Mouse (Mus musculus): ENCODE measurements around the gene Cacng2.
A peak's percentile ranks its signal among the peaks of the same experiment; 100 is the strongest.

Gene Cacng2

GRCm38 (mm10) chr15:78119704-78120103 lies at the start of gene Cacng2:
TSS of gene Cacng2 (minus strand) at chr15:78120028.
- peak; percentile 11 for DNase-seq (ENCODE audit: low read depth, low spot score)

DNA sequence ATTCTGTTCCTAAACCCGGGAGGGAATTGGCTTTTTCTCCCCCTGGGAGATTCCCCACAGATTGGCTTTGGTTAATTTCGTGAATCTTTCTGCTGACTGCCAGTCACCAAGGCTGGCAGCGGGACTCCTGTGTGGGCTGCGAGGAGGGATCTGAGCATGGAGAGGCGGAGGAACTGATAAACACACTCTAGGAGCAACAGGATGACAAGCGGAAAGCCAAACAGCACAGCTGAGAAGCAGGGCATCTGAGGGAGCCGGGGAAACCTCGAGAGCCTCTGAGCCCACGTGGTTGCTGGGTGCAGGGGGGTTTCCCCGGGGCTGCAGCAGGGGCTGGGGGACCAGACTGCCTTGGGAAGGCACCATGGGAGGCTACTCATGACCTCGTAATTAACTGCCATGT lies 49.7 kb upstream of the Cacng2 start:
- DNase-seq (ENCODE audit: low read depth, low spot score) = no peak

- DNase-seq (ENCODE audit: low read depth, low spot score) = no peak
Observed at GRCm38 (mm10) chr15:78165292-78165691, 45.5 kb upstream of the Cacng2 start.

- no peak for DNase-seq (ENCODE audit: low read depth, low spot score)
Observed at GRCm38 (mm10) chr15:78164466-78164865, 44.6 kb upstream of the Cacng2 start.

GRCm38 (mm10) chr15:78161946-78162345 lies 42.1 kb upstream of the Cacng2 start:
- DNase-seq (ENCODE audit: low read depth, low spot score) = no peak

DNA sequence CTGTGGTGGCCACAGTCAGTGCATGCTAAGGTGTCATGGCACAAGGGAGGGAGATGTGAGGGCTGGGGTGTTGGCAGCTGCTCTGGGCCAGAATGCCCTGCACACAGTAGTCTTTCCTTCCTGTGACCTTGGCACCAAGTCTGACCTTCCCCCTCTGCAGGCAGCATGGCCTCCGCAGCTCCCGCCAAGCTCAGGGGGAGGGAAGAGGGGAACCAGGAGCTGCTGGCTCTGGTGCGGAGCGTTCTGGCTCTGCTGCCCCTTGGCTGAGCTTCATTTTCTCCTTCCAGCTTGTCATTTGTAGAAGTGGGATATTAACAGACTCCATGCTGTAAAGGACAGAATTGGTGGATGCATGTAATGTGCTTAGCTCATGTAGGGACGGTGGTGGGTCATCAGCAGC lies 38.5 kb upstream of the Cacng2 start:
- DNase-seq (ENCODE audit: low read depth, low spot score) = no peak

DNA sequence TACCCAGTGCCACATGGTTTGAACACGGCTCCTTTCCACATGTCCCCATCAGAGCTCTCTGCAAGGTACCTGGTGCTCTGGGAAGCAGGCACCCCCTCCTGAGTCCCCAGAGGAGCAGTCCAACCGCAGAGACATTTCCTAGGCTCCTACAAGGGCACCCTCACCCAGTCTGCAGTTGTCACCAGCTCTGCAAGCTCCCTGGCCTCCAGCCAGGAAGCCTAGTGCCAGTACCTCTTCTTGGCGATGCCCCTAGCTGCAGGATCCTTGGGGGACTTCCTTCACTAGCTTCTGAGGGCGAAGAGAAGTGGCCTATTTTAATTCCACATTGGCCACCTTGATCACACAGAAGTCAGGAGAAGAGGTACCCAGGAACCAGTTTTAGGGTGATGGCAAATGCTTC lies 38.0 kb upstream of the Cacng2 start:
- no peak for DNase-seq (ENCODE audit: low read depth, low spot score)

DNA sequence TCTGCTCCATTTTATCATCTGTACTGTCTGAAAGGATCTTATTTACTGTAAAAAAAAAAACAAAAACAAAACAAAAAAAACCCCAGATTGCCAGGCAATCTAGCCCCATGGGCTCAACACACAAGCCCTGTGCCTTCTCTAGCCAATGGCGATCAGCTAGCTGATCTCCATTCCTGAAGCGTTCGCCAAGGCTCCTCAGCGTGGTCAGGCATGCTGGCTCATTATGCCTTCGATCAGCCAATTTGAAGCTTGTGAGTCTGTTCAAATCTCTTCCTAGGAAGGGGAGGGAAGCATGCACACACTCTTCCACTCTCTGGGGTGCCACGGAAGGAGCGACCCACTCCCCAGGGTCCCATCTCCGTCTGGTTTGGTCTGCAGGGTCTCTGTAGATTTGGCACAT lies 37.5 kb upstream of the Cacng2 start:
- no peak for DNase-seq (ENCODE audit: low read depth, low spot score)

- DNase-seq (ENCODE audit: low read depth, low spot score) = no peak
Observed at GRCm38 (mm10) chr15:78155421-78155820, 35.6 kb upstream of the Cacng2 start.

- DNase-seq (ENCODE audit: low read depth, low spot score) = no peak
Observed at GRCm38 (mm10) chr15:78153045-78153775, 33.4 kb upstream of the Cacng2 start.

GRCm38 (mm10) chr15:78148565-78148964 lies 28.7 kb upstream of the Cacng2 start:
- DNase-seq (ENCODE audit: low read depth, low spot score) = no peak

GRCm38 (mm10) chr15:78140226-78140625 lies 20.4 kb upstream of the Cacng2 start:
- no peak for DNase-seq (ENCODE audit: low read depth, low spot score)

GRCm38 (mm10) chr15:78134606-78135005 lies 14.8 kb upstream of the Cacng2 start:
- DNase-seq (ENCODE audit: low read depth, low spot score) = no peak

DNA sequence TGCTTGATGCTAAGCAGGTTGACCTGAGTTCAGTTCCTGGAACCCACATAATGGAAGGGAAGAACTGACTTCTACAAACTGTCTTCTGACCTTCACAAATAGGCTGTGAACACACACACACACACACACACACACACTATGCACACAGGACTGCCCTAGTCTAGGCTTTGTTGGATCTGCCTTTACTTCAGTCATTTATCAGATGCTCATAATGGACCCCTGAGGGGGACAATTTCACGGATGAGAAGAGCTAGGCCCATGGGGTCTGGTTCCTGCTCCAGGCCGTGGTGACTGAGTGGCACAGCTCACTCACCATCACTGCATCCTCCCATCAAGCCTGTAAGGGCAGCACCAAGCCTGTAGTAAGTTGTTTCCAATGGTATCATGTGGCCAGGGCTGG lies 13.6 kb upstream of the Cacng2 start:
- DNase-seq (ENCODE audit: low read depth, low spot score) = no peak

DNA sequence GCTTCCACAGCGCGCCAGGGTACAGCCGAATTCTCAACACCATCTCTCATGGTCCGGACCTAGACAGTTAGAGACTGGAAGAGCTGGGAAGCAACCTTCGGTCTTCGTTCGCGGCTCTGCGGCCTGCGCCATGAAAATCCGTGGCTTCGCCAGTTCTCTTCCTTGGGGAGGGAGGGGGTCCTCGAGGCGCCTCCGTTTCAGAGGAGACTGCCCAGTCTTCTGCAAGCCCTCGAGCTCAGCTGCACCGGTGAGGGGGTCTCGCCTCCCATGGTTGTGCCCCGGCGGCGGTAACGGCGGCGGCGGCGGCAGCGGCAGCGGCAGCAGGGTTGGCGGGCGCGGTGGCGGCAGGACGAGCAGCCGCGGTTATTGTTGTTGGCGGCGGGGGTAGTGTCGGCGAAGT lies 580 bp downstream of the Cacng2 start:
- no peak for DNase-seq (ENCODE audit: low read depth, low spot score)

DNA sequence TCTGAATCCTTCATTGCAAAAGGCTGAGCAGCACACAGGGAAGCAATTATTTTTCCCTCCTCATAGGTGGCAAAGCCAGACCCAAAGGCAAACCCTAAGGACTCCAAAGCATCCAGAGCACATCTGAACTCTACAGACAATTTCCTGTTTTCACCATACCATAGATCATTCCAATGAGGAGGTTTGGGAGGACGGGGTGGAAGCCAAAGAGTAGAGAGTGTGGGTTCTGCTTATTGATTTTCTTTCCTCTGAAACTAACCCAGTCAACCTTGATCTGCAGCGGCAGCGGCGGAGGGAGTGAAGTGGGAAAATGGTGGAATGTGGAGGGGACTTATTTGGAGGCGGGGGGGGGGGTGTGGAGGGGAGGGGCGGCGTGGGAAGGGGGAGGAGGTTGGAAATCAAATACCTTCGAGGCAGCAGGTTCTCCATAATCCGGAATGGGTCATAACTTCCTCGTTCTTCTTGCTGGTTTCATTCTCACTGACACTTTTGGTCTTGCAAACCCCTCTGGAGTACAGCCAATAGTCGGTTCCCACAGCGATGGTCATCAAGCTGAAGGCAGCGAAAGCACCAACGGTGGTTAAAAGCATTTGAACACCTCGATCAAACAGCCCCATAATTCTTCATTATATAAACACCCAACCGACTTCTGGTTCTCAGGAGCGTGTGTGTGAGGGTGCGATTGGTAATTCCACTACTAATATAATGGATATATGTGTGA lies 1.4 kb downstream of the Cacng2 start:
- no peak for DNase-seq (ENCODE audit: low read depth, low spot score)

DNA sequence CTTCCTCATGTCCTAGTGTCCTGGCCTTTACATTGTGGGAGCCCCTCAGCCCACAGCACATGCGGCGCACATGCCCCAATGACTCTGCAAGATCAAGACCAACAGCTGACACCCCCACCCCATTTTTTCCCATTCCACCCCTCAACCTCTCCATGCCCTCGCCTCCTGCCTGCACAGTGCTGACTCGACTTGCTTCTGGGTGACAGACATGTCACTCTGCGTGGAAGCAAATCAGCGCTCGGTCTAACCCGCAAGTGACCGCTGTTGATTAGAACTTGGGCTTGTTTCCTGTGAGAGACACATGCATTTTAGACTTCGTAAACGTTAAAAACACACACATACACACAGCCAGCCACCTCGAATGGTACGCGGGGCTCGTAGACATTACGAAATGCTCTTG lies 2.1 kb downstream of the Cacng2 start:
- DNase-seq (ENCODE audit: low read depth, low spot score) = no peak

GRCm38 (mm10) chr15:78116936-78117335 lies 2.9 kb downstream of the Cacng2 start:
- DNase-seq (ENCODE audit: low read depth, low spot score) = no peak

DNA sequence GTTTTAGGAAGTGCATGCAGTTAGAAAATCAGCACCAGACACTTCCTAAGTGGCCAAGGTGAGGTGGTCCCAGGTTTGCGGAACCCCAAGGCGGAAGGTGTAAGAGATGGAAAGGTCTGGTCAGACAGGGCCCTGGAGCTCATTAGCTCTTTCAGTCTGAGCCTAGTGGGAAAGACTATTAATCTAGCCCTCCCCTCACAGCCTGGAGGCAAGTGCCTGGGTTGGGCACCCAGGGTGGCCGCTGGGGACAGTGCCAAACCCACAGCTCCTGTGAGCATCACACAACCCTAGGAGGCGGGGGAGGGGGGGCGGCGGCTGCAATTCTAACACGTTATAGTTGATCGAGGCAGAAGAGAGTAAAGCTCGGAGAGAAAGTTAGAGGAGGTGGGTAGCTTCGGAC lies 3.6 kb downstream of the Cacng2 start:
- DNase-seq (ENCODE audit: low read depth, low spot score) = no peak

GRCm38 (mm10) chr15:78099516-78099915 lies 20.3 kb downstream of the Cacng2 start:
- DNase-seq (ENCODE audit: low read depth, low spot score) = no peak

GRCm38 (mm10) chr15:78096004-78096403 lies 23.8 kb downstream of the Cacng2 start:
- DNase-seq (ENCODE audit: low read depth, low spot score) = no peak

- DNase-seq (ENCODE audit: low read depth, low spot score) = no peak
Observed at GRCm38 (mm10) chr15:78093597-78093996, 26.2 kb downstream of the Cacng2 start.

DNA sequence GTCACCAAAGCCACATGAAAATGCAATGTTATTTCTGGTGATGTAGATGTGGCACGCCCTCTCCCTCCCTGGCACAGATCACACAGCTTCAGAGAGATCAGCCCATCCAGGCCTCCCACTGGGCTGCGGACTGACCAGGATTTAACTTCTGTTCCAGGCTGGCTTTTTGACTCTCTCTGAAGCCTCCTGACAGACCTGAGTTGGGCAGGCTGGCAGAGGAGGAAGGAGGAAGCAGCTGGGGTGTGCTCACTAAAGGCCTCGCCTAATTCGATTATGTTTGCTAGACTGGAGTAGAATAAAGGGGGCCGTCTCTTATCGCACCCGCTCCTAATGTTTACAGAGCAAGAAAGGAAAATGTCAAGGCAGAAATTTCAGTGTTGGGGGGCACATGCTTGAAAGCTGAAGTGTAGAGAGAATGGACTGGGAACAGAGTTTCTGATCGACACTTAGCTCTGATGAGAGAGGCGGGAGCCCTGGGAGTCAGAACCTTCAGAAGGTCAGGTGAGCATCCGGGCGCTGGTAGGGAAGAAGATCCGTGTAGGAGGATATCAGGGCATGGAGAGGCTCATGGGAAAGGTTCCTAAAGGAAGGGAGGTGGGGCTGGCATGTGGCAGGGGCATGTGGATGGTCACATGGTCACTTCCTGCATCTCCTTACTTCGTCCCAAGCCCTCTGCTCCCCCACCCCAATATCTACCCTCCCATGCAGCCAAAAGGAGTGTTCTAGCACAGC lies 36.8 kb downstream of the Cacng2 start:
- DNase-seq (ENCODE audit: low read depth, low spot score) = no peak
